Mouse (Mus musculus): ENCODE results near the gene Ppan. TPM values are rescaled to one million over a fixed set of nuclear protein-coding genes. Genes with fewer than 3 reads are reported as not detected.

Ppan gene
- total RNA-seq, 2 experiments from 2014 or later, result 26.6 to 45.4 TPM

- DNase-seq, result peak in 1 of 2 experiments; percentile 48
These were observed 9.3 kb upstream of the Ppan start for GRCm38 (mm10) chr9:20878710-20879065.

DNA sequence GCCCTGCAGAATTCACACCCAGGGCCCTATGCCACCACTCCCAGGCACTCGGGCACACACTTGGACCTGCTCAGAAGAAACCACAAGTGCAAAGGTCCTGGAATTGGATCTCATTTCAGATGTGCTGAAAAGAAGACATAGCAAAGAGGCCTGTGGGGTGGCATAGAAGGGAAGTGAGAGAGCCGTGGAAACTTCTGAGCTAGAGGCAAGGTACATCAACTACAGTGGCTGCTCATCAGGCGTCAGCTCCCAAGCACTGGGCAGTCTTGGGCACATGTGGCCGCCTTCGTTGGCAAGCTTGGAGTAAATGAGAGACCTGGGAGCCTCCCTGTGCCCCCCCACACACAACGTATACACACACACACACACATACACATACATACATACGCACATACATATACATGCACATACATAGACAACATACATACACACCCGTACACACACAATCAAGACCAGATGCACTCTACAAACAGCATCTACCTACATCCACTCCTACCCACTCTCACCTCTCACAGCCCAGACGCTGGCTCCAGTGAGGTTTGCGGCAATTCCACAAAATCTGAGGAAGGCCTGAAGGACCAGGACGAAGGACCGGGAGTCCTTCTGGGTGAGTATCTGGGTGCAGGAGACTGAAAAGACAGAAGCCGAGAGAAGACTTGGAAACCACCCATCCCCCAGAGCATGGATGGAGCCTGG is 8.7 kb upstream of the Ppan start, which contains the start of gene Angptl6:
Gene Angptl6 (minus strand): TSS at position 631 of the 696 bp plus-strand sequence.
- DNase-seq, result no peak

DNA sequence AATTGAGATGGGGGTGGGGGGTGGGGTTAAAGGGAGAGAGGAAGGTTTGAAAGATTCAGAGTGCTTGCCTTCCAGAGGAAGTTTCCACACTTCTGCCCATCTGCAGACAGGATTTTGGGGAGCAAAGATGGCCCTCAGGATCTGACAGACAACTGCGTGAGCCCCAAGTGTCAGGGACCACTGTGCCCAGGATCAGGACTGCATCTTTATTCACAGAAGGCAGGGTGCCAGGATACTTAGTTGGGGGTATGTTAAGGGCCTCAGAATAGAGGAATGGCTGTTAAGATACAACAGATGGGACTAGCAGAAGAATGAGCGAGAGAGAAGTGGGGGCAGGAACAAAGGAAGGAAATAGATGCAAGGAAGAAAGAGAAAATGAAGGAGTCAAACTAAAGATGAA is 1.4 kb upstream of the Ppan start:
- DNase-seq, result no peak

DNA sequence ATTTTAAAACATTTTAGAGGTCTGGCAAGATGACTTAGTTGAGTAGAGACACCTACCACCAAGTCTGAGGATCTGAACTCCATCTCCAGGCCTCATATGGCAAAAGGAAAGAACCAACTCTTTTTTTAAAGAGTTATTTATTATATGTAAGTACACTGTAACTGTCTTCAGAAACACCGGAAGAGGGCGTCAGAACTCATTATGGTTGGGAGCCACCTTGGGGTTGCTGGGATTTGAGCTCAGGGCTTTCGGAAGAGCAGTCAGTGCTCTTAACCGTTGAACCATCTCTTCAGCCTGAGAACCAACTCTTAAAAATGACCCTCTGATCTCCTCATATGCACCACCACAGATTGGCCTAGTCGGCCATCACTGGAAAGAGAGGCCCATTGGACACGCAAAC is 784 bp upstream of the Ppan start:
- DNase-seq, result no peak

GRCm38 (mm10) chr9:20888386-20888765 is 401 bp downstream of the Ppan start:
- peak in 1 of 2 experiments; percentile 46 for DNase-seq

DNA sequence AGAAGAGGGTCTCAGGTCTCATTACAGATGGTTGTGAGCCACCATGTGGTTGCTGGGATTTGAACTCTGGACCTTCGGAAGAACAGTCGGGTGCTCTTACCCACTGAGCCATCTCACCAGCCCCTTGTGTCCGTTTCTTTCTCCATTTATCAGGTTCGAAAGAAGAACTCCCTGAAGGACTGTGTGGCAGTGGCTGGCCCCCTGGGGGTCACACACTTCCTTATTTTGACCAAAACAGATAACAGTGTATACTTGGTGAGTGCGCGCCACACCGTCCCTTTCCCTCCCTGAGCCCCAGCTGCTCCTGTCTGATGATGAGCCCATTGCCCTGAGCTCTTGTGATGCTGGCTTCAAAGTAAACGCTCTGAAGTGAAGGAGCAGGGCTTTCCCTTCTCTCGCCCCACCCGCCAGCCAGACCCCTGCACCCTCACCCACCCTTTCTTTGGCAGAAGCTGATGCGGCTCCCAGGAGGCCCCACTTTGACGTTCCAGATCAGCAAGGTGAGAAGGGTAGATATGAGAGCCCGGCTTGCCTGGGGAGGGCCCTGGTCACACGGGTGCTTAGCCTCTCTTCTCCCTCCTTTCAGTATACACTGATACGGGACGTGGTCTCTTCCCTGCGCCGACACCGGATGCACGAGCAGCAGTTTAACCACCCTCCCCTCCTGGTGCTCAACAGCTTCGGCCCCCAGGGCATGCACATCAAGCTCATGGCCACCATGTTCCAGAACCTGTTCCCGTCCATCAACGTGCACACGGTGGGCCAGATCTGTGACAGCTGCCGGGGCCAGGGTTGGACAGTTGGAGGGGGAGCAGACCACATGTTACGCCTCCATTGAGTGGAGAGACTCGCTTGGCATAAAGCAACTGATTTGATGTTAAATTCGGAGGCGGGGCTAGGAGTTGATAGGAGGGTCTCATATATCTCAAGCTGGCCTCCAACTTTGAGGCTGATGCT is 1.5 kb downstream of the Ppan start:
- no peak for DNase-seq

GRCm38 (mm10) chr9:20890411-20890810 is 2.4 kb downstream of the Ppan start:
- DNase-seq, result no peak

- no peak for DNase-seq
These were observed 3.5 kb downstream of the Ppan start for GRCm38 (mm10) chr9:20891339-20892103.

- DNase-seq, result no peak
These were observed 4.2 kb downstream of the Ppan start for GRCm38 (mm10) chr9:20892104-20892653.

DNA sequence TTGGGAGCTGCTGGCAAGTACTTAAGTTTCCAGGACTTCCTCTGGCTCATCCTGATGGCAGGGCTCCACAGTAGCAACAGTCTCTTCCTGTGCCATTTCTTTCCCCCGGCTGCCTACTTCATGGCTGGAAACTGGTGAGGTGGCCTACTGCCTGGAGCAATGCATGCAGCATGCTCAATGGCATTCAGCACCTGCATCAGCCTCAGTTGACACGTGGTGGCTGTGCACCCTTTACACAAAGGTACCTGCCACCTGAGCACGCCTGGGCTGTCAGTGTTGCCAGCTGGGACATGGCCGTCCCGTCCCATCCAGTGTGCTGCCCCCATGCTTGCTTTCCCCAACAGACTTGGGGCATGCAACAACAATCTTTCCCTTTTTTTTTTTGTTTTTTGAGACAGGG is 5.1 kb downstream of the Ppan start:
- no peak for DNase-seq

GRCm38 (mm10) chr9:20893590-20894343 is 5.8 kb downstream of the Ppan start:
- no peak for DNase-seq

DNA sequence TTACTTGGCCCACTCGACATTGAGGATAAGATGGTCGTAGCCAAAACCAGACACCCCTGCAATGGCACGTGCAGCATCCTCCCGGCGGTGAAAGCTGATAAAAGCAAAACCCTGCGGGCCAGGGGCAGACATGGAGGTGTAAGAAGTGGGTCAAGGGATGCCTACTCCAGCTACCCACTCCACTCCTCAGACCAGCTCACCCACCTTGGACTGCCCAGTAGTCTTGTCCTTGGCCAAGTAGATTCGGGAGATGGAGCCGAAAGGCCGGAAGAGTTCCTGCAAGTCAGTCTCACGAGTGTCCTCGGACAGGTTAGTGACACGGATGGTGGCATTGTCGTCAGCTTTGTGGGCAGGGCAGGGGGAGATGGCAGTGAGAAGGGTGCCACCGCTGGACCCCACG is 6.7 kb downstream of the Ppan start:
- DNase-seq, result no peak

- no peak for DNase-seq
These were observed 7.4 kb downstream of the Ppan start for GRCm38 (mm10) chr9:20895382-20895781.

DNA sequence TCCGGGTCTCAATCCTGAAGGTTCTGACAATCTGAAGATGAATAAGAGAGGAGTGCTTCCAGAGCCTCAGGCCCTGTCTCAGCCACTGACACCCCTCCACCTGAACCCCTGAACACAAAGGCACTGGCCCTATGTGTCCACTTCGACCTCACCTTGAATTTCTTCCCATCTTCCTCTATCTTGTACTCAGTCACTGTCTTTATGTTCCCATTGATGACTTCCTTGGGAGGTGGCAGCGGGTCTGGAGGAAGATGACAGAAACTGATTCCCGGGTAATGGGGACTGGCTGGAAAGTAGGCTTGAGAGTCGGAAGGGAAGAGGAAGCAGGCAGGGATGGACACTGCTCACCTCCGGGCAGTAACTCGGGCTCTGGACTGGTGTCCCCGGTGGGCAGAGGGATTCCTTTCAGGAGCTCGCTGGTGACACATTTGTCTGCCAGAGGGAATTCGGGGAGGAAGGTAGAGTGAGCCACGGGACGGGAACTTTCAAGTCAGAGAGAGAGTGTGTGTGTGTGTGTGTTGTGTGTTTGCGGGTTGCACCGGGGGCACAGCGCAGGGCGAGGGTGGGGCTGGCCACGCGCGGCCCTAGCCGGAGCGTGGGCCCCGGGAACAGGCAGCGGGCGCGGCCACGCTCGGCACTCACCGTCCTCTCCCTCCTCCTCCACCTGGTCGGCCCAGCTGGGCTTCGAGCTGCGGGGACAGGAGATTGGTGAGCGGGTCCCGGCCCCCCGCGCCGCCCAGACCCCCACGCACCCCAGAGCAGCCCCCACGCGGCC is 9.9 kb downstream of the Ppan start:
- no peak for DNase-seq

GRCm38 (mm10) chr9:20898511-20899073 is 10.6 kb downstream of the Ppan start, which contains the start of gene Eif3g:
TSS of gene Eif3g (minus strand) at chr9:20898623.
- DNase-seq, result peak; percentile 91

GRCm38 (mm10) chr9:20901466-20902173 is 13.6 kb downstream of the Ppan start:
- DNase-seq, result peak; percentile 23 to 49

DNA sequence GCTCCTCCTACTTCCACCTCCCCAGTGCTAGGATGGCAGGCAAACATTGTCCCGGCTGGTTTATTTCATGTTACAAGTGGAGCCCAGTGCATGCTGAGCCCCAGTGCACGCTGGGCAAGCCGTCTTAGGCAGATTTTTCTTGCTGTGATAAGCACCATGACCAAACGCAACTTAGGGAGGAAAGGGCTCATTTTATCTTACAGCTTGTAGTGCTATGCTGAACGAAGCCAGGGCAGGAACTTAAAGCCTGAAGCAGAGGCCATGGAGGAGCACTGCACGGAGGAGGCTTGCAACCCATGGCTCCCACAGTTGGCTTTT is 14.2 kb downstream of the Ppan start:
- no peak for DNase-seq

GRCm38 (mm10) chr9:20909948-20910347 is 22.0 kb downstream of the Ppan start:
- DNase-seq, result no peak

GRCm38 (mm10) chr9:20916160-20916559 is 28.2 kb downstream of the Ppan start:
- peak; percentile 31 to 33 for DNase-seq

- no peak for DNase-seq
These were observed 35.3 kb downstream of the Ppan start for GRCm38 (mm10) chr9:20923258-20923657.

Data from adrenal gland, postnatal 36 days (tissue).